Mouse (Mus musculus): ENCODE results near the gene Shc2. TPM values are rescaled to one million over a fixed set of nuclear protein-coding genes. Genes with fewer than 3 reads are reported as not detected.
A peak's percentile ranks its signal among the peaks of the same experiment; 100 is the strongest.

The Shc2 gene
- 2.0 and 2.6 TPM in 2 replicates for polyA plus RNA-seq (2015; fragmentation: Nextera tagmentation; extraction: Ambion mirVana)

DNA sequence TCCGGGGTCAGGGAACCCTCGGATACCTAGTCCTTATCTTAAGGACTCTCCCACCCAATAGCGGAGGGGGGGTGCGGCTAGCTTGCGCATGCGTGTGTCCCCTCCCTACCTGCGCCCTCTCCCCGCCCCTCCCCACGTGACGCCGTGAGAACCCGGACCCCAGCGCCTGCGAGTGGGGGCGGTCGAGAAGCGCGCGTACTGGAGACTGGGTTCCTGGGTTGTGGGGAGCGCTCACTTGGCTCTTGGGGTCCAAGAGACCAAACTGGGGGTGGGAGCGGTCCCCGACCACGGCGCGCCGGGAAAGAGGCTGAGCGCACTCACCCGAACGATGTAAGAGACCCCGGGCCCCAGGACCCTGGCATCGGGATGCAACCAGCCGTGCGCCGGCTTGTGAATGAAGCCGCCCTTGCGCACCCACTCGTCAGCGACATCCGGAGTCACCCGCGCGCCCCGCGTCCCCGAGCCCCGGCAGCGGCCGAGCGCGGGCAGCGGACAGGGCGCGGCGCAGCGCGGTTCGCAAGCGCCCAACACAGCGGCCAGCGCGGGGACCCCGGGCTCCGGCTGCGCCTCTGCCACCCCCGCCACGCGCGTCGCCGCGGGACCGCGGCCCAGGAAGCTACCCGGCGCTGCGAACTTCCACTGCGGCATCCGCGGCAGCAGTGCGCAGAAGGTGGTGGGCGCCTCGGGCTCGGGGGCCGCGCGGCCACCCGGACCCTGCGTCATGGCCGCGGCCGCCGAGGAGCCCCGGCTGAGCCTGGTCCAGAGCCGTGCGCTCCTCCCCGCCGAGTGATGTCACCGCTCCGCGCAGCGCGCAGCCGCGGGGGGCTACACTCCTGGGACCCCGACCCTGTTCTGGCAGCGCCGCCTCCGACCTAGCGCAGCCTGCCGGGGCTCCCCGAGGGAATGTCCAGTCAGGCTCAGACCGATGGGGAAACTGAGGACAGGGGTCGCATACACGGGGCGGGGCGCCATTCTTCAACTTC lies at the start of gene Shc2:
Gene Shc2, minus strand, starts transcription at position 791 of the 983 bp plus-strand sequence.
- H3K4me1 ChIP-seq (ENCODE audit: control insufficient read depth, insufficient read depth, low read length), result peaks cover 7% of the 10 kb centered on the region
- H3K36me3 ChIP-seq (ENCODE audit: control insufficient read depth, insufficient read depth), result no peaks in the 10 kb centered on the region
- peaks cover 48% of the 10 kb centered on the region for H3K27me3 ChIP-seq (ENCODE audit: control insufficient read depth, insufficient read depth, low read length)
- no peaks in the 10 kb centered on the region; the same call in 1 of the 2 replicates for H3K9me3 ChIP-seq (replicated peaks; ENCODE audit: control insufficient read depth, low read length)
- under 1% methylated on average over 99 of the region's 116 CpGs for WGBS
- peak within 1 kb of the TSS; percentile 62 for H3K9ac ChIP-seq (ENCODE audit: low read length)
- peak within 1 kb of the TSS; percentile 64 for H3K4me3 ChIP-seq (ENCODE audit: low read length)
- peak within 1 kb of the TSS; percentile 83 for H3K4me2 ChIP-seq (ENCODE audit: low read depth, low read length)
- 0 out of 2 replicates have a peak, but pooled peaks have one; percentile 53 for ATAC-seq (replicated peaks; ENCODE audit: extremely low read depth, insufficient read depth, low FRiP score)
- no peak within 1 kb of the TSS for H3K27ac ChIP-seq (ENCODE audit: low read length)

DNA sequence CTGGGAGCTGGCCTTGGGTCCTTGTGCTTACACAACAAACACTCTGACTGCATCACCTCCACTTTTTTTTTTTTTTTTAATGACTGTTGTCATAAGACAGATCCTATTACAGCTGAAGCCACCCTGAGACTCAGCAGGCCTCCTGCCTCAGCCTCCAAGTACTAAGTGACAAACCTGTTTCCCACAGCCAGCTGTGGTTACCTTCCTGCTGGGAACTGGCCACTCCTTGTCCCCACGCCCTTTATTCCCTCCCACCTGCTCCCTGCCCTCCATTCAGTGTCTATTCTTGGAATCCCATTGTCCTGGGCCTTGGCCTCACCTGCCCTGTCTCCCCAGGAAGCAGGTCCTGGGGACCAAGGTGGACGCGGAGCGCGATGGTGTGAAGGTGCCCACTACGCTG lies 49.8 kb upstream of the Shc2 start:
- H3K4me3 ChIP-seq (ENCODE audit: low read length), result no peak overlapping the region
- no peak overlapping the region for H3K4me2 ChIP-seq (ENCODE audit: low read depth, low read length)
- H3K27ac ChIP-seq (ENCODE audit: low read length), result peak overlapping the region; percentile 83
- H3K27me3 ChIP-seq (ENCODE audit: control insufficient read depth, insufficient read depth, low read length), result no peaks in the 10 kb centered on the region
- peaks cover 31% of the 10 kb centered on the region for H3K4me1 ChIP-seq (ENCODE audit: control insufficient read depth, insufficient read depth, low read length)
- H3K9me3 ChIP-seq (replicated peaks; ENCODE audit: control insufficient read depth, low read length), result no peaks in the 10 kb centered on the region; the same call in 1 of the 2 replicates
- H3K36me3 ChIP-seq (ENCODE audit: control insufficient read depth, insufficient read depth), result peaks cover 42% of the 10 kb centered on the region
- no peak for ATAC-seq (replicated peaks; ENCODE audit: extremely low read depth, insufficient read depth, low FRiP score)
- no peak overlapping the region for H3K9ac ChIP-seq (ENCODE audit: low read length)
- 98% methylated on average over 6 of the region's 6 CpGs for WGBS

DNA sequence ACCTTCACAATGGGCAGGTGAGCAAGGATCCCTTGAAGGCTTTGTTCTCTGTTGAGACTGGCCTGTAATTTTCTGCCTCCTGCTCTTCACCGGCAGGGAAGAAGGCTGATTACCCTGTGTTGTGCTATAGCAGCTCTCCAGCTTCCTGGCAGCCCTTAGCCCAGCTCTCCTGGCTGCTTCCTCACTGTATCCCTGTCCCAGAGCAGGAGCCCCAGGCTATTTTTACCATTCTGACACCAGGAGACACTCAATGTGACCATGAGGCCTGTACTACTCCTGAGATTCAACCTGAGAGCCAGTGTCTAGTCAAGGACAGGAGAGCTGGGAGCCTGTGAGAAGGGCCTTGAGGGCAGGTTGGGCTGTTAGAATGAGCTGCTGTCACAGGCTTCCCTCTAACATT lies 49.0 kb upstream of the Shc2 start:
- H3K4me2 ChIP-seq (ENCODE audit: low read depth, low read length), result peak overlapping the region; percentile 24; the same call in 1 of the 2 replicates
- peak overlapping the region; percentile 83 for H3K27ac ChIP-seq (ENCODE audit: low read length)
- H3K9me3 ChIP-seq (replicated peaks; ENCODE audit: control insufficient read depth, low read length), result no peaks in the 10 kb centered on the region
- H3K4me1 ChIP-seq (ENCODE audit: control insufficient read depth, insufficient read depth, low read length), result peaks cover 31% of the 10 kb centered on the region
- H3K27me3 ChIP-seq (ENCODE audit: control insufficient read depth, insufficient read depth, low read length), result no peaks in the 10 kb centered on the region
- ATAC-seq (replicated peaks; ENCODE audit: extremely low read depth, insufficient read depth, low FRiP score), result 0 out of 2 replicates have a peak, but pooled peaks have one; percentile 12
- no peak overlapping the region for H3K4me3 ChIP-seq (ENCODE audit: low read length)
- WGBS, result 45% methylated on average over 1 of the region's 1 CpGs
- peak overlapping the region; percentile 30; the same call in 1 of the 2 replicates for H3K9ac ChIP-seq (ENCODE audit: low read length)
- peaks cover 42% of the 10 kb centered on the region for H3K36me3 ChIP-seq (ENCODE audit: control insufficient read depth, insufficient read depth)

DNA sequence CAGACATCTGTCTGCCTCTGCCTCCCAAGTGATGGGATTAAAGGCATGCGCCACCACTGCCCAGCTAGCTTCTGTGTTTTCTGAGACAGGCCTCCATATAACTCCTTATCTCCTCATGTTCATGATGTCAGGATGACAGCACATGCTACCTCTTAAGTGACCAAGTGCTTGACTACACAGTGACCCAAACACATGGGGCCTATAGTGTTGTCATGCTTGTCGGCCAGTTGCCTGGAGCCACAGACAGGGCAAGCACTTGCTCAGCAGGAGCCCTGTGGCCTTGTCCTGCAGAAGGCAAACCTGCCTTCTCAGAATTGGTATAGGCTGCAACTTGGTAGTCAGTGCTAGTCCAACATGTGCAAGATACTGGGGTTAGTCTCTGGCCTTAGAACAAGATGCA lies 48.5 kb upstream of the Shc2 start:
- peaks cover 31% of the 10 kb centered on the region for H3K4me1 ChIP-seq (ENCODE audit: control insufficient read depth, insufficient read depth, low read length)
- H3K27ac ChIP-seq (ENCODE audit: low read length), result peak overlapping the region; percentile 83
- no peak overlapping the region for H3K9ac ChIP-seq (ENCODE audit: low read length)
- no peaks in the 10 kb centered on the region for H3K27me3 ChIP-seq (ENCODE audit: control insufficient read depth, insufficient read depth, low read length)
- H3K4me2 ChIP-seq (ENCODE audit: low read depth, low read length), result no peak overlapping the region
- no peak for ATAC-seq (replicated peaks; ENCODE audit: extremely low read depth, insufficient read depth, low FRiP score)
- H3K36me3 ChIP-seq (ENCODE audit: control insufficient read depth, insufficient read depth), result peaks cover 42% of the 10 kb centered on the region
- 61% methylated on average over 2 of the region's 2 CpGs for WGBS
- no peak overlapping the region for H3K4me3 ChIP-seq (ENCODE audit: low read length)
- H3K9me3 ChIP-seq (replicated peaks; ENCODE audit: control insufficient read depth, low read length), result no peaks in the 10 kb centered on the region

DNA sequence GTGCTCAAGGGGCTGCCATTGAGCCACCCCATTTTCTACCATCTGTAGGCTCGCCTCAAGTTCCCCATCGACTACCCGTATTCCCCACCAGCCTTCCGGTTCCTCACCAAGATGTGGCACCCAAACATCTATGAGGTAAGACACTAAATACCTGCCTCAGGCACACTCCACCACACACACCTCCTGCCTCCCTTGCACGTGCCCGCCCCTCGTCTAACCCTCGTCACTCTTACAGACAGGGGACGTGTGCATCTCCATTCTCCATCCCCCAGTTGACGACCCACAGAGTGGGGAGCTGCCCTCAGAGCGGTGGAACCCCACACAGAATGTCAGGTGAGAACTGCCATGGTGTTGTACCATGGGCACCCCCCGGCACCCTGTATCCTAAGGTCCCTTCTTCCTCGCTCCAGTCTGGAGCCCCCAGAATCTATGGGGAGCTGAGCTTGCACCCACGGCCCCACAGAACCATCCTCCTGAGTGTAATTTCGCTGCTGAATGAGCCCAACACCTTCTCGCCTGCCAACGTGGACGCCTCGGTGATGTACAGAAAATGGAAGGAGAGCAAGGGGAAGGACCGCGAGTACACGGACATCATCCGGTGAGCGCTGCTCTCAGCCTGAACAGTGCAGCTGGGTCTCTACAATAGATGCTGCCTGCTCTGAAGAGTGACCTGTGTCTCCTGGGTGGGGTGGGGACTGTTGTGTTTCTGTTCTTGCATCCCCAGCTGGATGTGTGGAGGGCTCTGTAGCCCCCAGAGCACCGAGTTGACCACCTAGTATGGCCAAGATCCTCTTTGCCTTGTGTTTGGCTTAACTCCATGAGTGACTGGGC lies 47.3 kb upstream of the Shc2 start:
- no peak overlapping the region for H3K4me2 ChIP-seq (ENCODE audit: low read depth, low read length)
- H3K4me1 ChIP-seq (ENCODE audit: control insufficient read depth, insufficient read depth, low read length), result peaks cover 34% of the 10 kb centered on the region
- peaks cover 42% of the 10 kb centered on the region for H3K36me3 ChIP-seq (ENCODE audit: control insufficient read depth, insufficient read depth)
- H3K27ac ChIP-seq (ENCODE audit: low read length), result peak overlapping the region; percentile 22; the same call in 1 of the 2 replicates
- ATAC-seq (replicated peaks; ENCODE audit: extremely low read depth, insufficient read depth, low FRiP score), result no peak
- WGBS, result 93% methylated on average over 25 of the region's 25 CpGs
- H3K27me3 ChIP-seq (ENCODE audit: control insufficient read depth, insufficient read depth, low read length), result no peaks in the 10 kb centered on the region
- no peak overlapping the region for H3K9ac ChIP-seq (ENCODE audit: low read length)
- no peak overlapping the region for H3K4me3 ChIP-seq (ENCODE audit: low read length)
- H3K9me3 ChIP-seq (replicated peaks; ENCODE audit: control insufficient read depth, low read length), result no peaks in the 10 kb centered on the region

DNA sequence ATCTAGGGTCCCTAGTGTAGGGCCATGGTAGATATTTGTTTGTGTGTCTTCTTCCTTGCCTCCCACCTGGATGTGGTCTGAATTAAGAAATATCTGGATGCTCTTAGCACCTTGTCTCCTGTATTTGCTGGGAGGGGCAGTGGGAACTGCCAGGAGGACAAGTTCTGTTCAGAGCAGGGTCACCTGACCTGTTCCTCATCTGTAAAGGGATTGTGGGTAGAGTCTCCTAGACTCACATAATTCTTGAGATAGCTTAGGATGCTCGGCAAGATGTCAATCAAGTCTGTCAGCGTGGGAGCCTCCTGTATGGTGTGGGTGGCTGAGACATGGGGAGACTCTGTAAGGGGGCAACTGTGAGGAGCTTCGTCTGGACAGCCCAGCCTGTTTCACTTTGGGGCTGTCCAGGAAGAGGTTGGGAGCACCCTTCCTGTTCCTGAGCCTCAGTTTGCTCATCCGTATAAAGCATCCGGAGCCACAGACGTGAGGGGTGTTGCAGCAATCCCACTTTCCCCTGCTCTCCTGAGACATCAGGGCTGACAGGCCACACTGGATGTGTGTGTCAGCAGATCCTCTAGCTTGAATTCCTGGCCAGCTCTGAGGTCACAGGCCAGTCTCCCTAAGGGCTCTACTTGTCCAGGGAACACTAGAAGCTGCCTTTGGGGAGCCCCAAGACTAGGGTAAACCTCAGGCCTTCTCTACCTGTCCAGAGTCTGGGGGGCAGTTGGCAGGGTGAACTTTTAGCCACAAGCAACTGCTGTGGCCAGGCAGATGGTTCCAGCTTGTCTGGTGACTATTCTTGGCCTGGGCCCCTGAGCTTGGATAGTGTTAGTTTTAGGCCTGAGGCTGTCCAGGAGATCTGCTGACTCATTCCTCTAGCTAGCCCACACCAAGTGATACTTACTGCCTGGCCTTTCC lies 46.3 kb upstream of the Shc2 start:
- Histone ChIP-seq H3K36me3 (ENCODE audit: control insufficient read depth, insufficient read depth) (peaks cover 38% of the 10 kb centered on the region), H3K4me2 (ENCODE audit: low read depth, low read length) (peak overlapping the region; percentile 80), H3K4me3 (ENCODE audit: low read length) (peak overlapping the region; percentile 90), H3K9me3 (replicated peaks; ENCODE audit: control insufficient read depth, low read length) (no peaks in the 10 kb centered on the region), H3K27ac (ENCODE audit: low read length) (peak overlapping the region; percentile 91), H3K9ac (ENCODE audit: low read length) (peak overlapping the region; percentile 87), H3K4me1 (ENCODE audit: control insufficient read depth, insufficient read depth, low read length) (peaks cover 34% of the 10 kb centered on the region), H3K27me3 (ENCODE audit: control insufficient read depth, insufficient read depth, low read length) (no peaks in the 10 kb centered on the region)
- ATAC-seq (replicated peaks; ENCODE audit: extremely low read depth, insufficient read depth, low FRiP score), result no peak
- 68% methylated on average over 6 of the region's 6 CpGs for WGBS

DNA sequence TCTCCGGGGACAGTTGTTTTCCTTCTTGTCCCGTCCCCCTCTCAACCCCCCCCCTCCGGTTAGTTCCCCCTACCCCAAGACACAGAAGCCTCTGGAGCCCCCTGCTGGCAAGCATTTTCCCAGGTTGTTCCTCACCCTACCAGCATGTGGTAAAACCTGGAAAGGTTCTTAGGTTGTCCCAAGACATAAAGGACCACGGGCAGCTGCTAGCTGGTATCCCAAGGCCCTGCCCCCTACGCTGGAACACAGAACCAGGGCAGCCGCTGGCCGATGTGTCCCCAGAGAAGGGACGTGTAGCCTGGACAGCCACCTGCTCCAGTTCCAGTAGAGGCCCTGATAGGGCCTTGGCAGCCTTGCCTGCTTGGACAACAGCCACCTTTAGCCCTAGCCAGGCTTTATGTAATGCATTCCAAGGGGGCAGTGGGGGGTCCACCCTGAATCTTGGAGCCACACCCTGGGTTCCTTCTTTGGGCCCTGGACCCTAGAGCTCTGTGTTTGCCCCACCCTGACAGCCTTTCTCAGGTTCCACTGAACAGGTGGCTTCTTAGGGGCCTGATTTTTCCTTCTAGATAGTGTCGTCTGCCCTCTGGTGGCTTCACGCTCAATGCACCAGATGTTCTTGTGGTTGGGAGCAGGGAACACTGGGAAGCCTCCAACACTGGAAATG lies 45.3 kb upstream of the Shc2 start:
- Histone ChIP-seq H3K36me3 (ENCODE audit: control insufficient read depth, insufficient read depth) (peaks cover 29% of the 10 kb centered on the region), H3K27me3 (ENCODE audit: control insufficient read depth, insufficient read depth, low read length) (no peaks in the 10 kb centered on the region), H3K27ac (ENCODE audit: low read length) (peak overlapping the region; percentile 91), H3K4me2 (ENCODE audit: low read depth, low read length) (peak overlapping the region; percentile 80), H3K4me3 (ENCODE audit: low read length) (peak overlapping the region; percentile 90), H3K9me3 (replicated peaks; ENCODE audit: control insufficient read depth, low read length) (no peaks in the 10 kb centered on the region), H3K9ac (ENCODE audit: low read length) (peak overlapping the region; percentile 87), H3K4me1 (ENCODE audit: control insufficient read depth, insufficient read depth, low read length) (peaks cover 34% of the 10 kb centered on the region)
- WGBS, result 2% methylated on average over 10 of the region's 10 CpGs
- ATAC-seq (replicated peaks; ENCODE audit: extremely low read depth, insufficient read depth, low FRiP score), result 0 out of 2 replicates have a peak, but pooled peaks have one; percentile 1

DNA sequence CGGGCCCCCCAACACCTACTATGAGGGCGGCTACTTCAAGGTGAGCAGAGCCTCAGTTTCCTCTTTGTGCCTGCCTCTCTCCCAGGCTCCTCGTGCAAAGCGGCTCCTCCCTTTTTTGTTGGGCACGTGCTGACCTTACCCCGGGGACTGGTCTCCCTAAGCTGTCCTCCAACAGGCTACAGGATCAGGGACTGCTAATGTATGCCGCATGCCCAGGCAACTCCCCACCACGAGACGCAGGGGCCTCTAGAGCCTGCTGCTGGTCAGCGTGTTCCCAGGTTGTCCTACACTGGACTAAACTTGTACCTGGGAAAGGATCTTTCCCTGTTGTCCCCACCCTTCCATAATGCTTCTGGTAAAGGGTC lies 44.8 kb upstream of the Shc2 start:
- no peaks in the 10 kb centered on the region for H3K9me3 ChIP-seq (replicated peaks; ENCODE audit: control insufficient read depth, low read length)
- H3K4me1 ChIP-seq (ENCODE audit: control insufficient read depth, insufficient read depth, low read length), result peaks cover 34% of the 10 kb centered on the region
- no peak for ATAC-seq (replicated peaks; ENCODE audit: extremely low read depth, insufficient read depth, low FRiP score)
- peak overlapping the region; percentile 90 for H3K4me3 ChIP-seq (ENCODE audit: low read length)
- no peaks in the 10 kb centered on the region for H3K27me3 ChIP-seq (ENCODE audit: control insufficient read depth, insufficient read depth, low read length)
- peak overlapping the region; percentile 87 for H3K9ac ChIP-seq (ENCODE audit: low read length)
- 2% methylated on average over 10 of the region's 10 CpGs for WGBS
- peak overlapping the region; percentile 91 for H3K27ac ChIP-seq (ENCODE audit: low read length)
- H3K4me2 ChIP-seq (ENCODE audit: low read depth, low read length), result peak overlapping the region; percentile 80
- peaks cover 23% of the 10 kb centered on the region for H3K36me3 ChIP-seq (ENCODE audit: control insufficient read depth, insufficient read depth)
